Mouse (Mus musculus): ENCODE measurements around the gene Htra3. TPM values are rescaled to one million over a fixed set of nuclear protein-coding genes. Genes with fewer than 3 reads are reported as not detected.

Htra3 gene
- polyA plus RNA-seq, 1 experiment from 2014 or later, result 1.2 TPM

DNA sequence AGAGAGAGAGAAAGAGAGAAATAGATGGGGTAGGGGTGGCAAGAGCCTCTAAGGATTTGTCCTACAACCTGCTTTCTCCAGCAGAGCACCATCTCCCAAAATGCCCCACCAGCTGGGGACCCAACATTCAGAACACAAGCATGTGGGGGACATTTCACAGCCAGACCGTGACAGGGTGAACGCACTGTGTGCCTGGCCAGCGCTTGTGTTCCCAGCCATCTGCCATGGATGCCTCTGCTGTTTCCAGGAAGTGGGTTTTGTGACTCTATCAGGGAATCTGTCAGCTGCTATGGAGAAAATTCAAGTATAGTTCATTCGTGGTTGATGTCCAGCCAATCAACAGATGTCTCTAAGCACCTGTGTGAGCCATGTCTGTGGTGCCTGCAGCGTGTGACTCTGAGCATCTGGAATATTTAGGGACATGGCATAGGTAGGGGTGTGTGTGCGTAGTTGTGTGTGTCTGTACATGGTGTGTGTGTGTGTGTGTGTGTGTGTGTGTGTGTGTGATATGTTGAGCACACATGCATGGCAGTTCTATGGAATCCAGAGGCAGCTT, 33.6 kb downstream of the Htra3 start:
- H3K4me2 ChIP-seq, result no peak overlapping the region
- no peak overlapping the region for H3K9ac ChIP-seq
- no peak for ATAC-seq
- H3K27me3 ChIP-seq (replicated peaks), result no peaks in the 10 kb centered on the region
- no peak overlapping the region for H3K27ac ChIP-seq
- no peaks in the 10 kb centered on the region for H3K9me3 ChIP-seq (replicated peaks)
- H3K36me3 ChIP-seq, result no peaks in the 10 kb centered on the region
- WGBS (ENCODE audit: insufficient replicate concordance), result 65% methylated on average over 6 of the region's 6 CpGs
- H3K4me3 ChIP-seq, result no peak overlapping the region
- 0 out of 2 replicates have a peak, but pooled peaks cover 5% of the 10 kb centered on the region for H3K4me1 ChIP-seq

DNA sequence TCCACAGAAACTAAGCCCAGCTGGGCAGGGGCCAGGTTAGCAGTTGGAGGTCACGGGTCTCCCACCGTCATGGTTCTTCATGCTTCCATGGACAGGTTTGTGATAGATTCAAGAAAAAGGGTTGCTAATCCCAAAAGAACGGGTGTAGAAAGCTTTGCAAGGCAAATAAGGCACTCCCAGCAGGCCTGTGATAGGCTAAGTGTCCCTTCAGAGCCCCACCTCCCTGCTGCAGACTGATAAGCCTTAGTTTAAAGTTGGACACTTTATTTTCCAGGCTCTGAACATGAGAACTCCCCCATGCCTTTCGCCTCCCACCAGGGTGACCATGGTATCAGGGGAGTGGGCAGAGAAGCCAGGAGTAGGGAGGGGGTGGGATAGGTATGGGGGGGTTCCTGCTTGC, 35.5 kb downstream of the Htra3 start:
- Histone ChIP-seq H3K36me3 (no peaks in the 10 kb centered on the region), H3K9me3 (replicated peaks) (no peaks in the 10 kb centered on the region), H3K4me1 (0 out of 2 replicates have a peak, but pooled peaks cover 5% of the 10 kb centered on the region), H3K4me3 (no peak overlapping the region), H3K27me3 (replicated peaks) (no peaks in the 10 kb centered on the region), H3K9ac (no peak overlapping the region), H3K4me2 (no peak overlapping the region), H3K27ac (no peak overlapping the region)
- no peak for ATAC-seq
- 37% methylated on average over 4 of the region's 4 CpGs for WGBS (ENCODE audit: insufficient replicate concordance)

DNA sequence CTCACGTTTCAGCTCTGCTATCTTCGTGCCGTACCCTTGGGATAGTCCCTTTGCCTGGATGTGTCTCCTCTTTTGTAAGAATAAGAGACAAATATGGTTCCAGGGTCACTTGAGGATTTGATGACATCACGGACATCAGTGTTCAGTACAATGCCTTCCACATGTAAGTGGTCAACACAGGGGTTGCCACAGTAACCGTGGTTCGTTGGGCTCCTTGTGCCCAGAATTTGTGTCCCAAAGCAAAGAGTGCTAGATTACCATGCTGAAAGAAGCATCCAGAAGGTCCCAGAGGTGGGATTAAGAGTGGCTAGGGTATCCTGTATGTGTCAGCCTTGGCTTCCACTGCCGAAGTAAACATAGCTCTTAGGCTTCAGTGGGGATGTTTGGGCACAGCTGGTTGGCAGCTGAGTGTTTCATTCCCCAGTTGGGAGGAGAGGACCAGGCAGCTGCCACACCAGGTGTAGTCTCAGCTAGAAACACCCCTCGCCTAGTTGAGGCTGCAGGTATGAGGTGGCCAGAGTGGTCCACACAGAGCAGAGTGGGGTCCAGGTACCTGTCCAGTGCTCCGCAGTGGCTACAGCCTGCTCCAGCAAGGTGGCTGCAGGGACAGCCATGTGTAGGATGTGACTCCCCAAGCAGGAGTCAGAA, 36.1 kb downstream of the Htra3 start:
- Histone ChIP-seq H3K27ac (no peak overlapping the region), H3K9ac (no peak overlapping the region), H3K4me2 (no peak overlapping the region), H3K4me3 (no peak overlapping the region), H3K27me3 (replicated peaks) (no peaks in the 10 kb centered on the region), H3K4me1 (0 out of 2 replicates have a peak, but pooled peaks cover 5% of the 10 kb centered on the region), H3K9me3 (replicated peaks) (no peaks in the 10 kb centered on the region), H3K36me3 (no peaks in the 10 kb centered on the region)
- WGBS (ENCODE audit: insufficient replicate concordance), result 72% methylated on average over 9 of the region's 9 CpGs
- ATAC-seq, result no peak

DNA sequence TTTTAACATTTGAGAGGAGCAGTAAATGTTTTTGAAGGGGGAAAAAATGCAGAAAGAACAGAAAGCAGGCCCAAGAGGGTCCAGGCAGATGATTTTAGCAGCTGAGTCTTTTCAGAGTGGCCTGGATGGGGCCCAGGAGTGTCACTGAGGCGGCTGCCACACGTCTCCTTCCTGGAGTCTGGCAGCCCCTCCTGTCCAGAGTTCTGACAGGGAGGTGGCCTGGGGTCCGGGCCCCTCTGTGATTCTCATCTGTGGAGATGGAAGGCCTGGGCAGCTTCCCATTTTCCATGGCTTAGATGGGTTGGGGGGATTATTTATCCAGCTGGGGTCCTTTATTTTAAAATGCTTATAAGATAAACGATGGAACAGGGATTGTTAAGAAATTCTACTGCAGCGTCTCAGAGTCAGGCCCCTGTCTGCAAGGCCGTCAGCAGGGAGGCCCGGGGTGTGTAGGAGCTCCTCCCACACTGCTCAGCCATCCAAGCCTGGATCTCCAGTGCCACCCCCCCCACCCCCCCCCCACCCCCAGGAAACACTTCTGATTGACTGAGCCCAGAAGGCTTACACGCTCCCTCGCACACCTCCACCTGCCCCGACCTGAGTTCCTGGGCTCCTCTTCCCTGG, 37.5 kb downstream of the Htra3 start:
- no peak overlapping the region for H3K4me2 ChIP-seq
- H3K27ac ChIP-seq, result no peak overlapping the region
- no peak overlapping the region for H3K9ac ChIP-seq
- H3K27me3 ChIP-seq (replicated peaks), result no peaks in the 10 kb centered on the region
- H3K4me3 ChIP-seq, result no peak overlapping the region
- 49% methylated on average over 10 of the region's 10 CpGs for WGBS (ENCODE audit: insufficient replicate concordance)
- no peak for ATAC-seq
- H3K4me1 ChIP-seq, result 0 out of 2 replicates have a peak, but pooled peaks cover 5% of the 10 kb centered on the region
- no peaks in the 10 kb centered on the region for H3K36me3 ChIP-seq
- H3K9me3 ChIP-seq (replicated peaks), result no peaks in the 10 kb centered on the region

DNA sequence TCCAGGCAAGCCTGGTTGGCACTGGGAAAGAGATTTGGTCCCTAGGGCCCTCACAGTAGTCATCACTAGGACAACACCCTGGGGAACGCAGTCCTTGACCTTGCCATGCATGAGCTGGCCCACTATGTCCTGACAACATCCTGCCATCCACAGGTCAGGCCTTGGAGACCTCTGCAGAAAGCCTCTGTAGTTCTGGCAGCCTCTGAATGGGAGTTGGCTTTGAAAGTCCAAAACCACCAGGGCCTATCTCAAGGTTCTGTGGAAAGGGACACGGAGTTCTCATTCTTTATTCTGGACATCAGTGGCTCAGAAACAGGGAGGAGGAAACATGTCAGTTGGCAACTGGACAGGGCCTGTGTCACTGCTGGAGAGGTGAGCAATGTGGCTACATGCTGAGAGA, 43.6 kb downstream of the Htra3 start:
- Histone ChIP-seq H3K36me3 (no peaks in the 10 kb centered on the region), H3K27ac (no peak overlapping the region), H3K4me3 (no peak overlapping the region), H3K9me3 (replicated peaks) (no peaks in the 10 kb centered on the region), H3K9ac (no peak overlapping the region), H3K27me3 (replicated peaks) (no peaks in the 10 kb centered on the region), H3K4me1 (no peaks in the 10 kb centered on the region), H3K4me2 (no peak overlapping the region)
- WGBS (ENCODE audit: insufficient replicate concordance), result 72% methylated on average over 2 of the region's 2 CpGs
- ATAC-seq, result no peak

DNA sequence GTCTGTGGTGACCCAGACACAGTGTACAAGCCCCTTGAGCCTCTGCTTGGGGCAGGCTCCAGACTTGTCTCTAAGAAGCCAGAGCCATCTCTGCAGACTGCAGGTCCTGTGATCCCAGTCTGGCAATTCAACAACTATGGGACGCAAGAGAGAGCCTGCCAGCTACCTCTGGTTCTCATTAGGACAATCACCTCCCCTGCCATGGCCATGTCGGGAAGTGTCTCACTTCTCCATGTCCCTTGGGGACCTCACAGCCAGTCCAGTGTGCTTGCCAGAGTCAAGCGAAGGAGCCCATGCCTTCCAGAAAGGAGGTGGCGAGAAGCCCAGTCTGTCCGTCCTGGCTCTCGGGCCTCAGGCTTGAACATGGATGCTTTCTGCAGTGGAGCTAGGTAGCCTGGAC, 46.7 kb downstream of the Htra3 start:
- H3K9ac ChIP-seq, result no peak overlapping the region
- H3K36me3 ChIP-seq, result no peaks in the 10 kb centered on the region
- WGBS (ENCODE audit: insufficient replicate concordance), result 68% methylated on average over 6 of the region's 6 CpGs
- H3K4me1 ChIP-seq, result no peaks in the 10 kb centered on the region
- no peak overlapping the region for H3K4me2 ChIP-seq
- no peaks in the 10 kb centered on the region for H3K27me3 ChIP-seq (replicated peaks)
- H3K27ac ChIP-seq, result no peak overlapping the region
- H3K4me3 ChIP-seq, result no peak overlapping the region
- no peak for ATAC-seq
- H3K9me3 ChIP-seq (replicated peaks), result no peaks in the 10 kb centered on the region

DNA sequence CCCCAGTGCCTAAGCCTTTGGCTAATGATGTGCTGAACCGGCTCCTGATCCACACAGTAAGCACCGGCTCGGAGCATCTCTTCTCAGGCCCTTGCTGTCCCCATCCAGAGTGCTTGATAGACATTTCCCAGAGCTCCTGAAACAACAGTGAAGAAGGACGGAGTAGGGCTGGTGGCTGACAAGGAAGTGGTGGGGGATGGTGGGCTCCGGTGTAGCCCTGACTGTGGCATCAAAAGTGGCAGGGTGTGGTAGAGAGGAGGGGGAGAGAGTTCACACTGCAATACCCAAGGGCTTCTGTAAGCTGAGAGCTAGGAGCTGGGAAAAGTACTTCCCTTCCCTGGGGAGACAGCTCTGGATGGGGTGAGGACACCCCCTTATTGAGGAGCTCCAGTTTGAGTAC, 47.8 kb downstream of the Htra3 start:
- no peak for ATAC-seq
- H3K4me3 ChIP-seq, result no peak overlapping the region
- H3K4me1 ChIP-seq, result no peaks in the 10 kb centered on the region
- no peak overlapping the region for H3K27ac ChIP-seq
- no peak overlapping the region for H3K4me2 ChIP-seq
- no peaks in the 10 kb centered on the region for H3K9me3 ChIP-seq (replicated peaks)
- H3K9ac ChIP-seq, result no peak overlapping the region
- WGBS (ENCODE audit: insufficient replicate concordance), result 55% methylated on average over 5 of the region's 5 CpGs
- no peaks in the 10 kb centered on the region for H3K36me3 ChIP-seq
- H3K27me3 ChIP-seq (replicated peaks), result no peaks in the 10 kb centered on the region

DNA sequence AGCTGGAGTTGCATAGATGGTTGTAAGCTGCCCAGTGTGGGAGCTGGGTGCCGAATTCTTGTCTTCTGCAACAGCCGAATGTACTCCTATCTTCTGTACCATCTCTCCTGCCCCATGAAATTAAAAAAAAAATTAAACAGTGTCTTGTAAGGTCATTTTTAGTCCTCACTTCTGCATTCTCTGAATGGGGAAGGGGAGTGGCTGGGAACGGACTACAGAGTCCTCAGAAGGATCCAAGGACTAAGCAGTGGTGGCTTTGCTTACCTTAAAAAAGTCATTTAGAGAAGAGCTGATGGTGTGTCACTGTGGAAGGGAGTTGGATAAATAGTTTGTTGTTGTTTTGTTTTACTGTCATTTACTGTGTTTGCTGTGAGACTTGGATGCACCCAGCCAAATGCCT, 48.4 kb downstream of the Htra3 start:
- H3K9ac ChIP-seq, result no peak overlapping the region
- H3K4me3 ChIP-seq, result no peak overlapping the region
- no peak overlapping the region for H3K4me2 ChIP-seq
- no peaks in the 10 kb centered on the region for H3K9me3 ChIP-seq (replicated peaks)
- no peaks in the 10 kb centered on the region for H3K27me3 ChIP-seq (replicated peaks)
- H3K4me1 ChIP-seq, result no peaks in the 10 kb centered on the region
- no peaks in the 10 kb centered on the region for H3K36me3 ChIP-seq
- 41% methylated on average over 3 of the region's 3 CpGs for WGBS (ENCODE audit: insufficient replicate concordance)
- no peak overlapping the region for H3K27ac ChIP-seq
- ATAC-seq, result no peak

DNA sequence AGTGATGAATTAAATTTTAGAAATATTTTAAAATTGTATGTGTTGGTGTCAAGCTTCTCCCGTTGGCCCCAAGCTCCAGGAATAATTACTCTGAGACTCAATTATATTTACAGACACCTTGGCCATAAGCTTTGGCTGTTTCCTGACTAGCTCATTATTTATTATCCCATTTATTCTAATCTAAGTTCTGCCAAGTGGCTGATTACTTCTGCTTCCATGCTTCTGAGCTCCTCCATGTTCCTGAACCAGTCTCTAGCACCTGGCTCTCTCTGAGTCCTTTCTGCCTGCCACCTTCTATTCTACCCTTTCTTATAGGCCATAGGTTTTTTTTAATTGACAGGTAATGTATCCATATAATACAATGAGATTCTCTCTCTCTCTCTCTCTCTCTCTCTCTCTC, 48.9 kb downstream of the Htra3 start:
- no peaks in the 10 kb centered on the region for H3K27me3 ChIP-seq (replicated peaks)
- H3K4me3 ChIP-seq, result no peak overlapping the region
- 64% methylated on average over 1 of the region's 1 CpGs for WGBS (ENCODE audit: insufficient replicate concordance)
- H3K9ac ChIP-seq, result no peak overlapping the region
- H3K4me1 ChIP-seq, result no peaks in the 10 kb centered on the region
- H3K9me3 ChIP-seq (replicated peaks), result no peaks in the 10 kb centered on the region
- H3K4me2 ChIP-seq, result no peak overlapping the region
- H3K27ac ChIP-seq, result no peak overlapping the region
- no peak for ATAC-seq
- H3K36me3 ChIP-seq, result no peaks in the 10 kb centered on the region

DNA sequence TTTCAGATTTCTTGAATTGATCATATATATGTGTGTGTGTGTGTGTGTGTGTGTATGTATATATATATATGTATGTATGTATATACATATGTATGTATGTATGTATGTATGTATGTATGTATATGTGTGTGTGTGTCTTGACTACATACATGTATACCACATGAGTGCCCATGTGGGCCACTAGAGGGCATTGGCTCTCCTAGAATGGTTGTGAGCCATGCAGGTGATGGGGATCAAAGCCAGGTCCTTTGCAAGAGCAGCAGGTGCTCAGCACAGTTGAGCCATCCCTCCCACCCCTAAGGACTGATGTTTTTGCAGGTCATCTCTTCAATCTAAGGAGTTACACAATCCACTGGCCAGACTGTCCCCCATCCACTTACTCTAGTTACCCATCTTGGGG, 50.2 kb downstream of the Htra3 start:
- Histone ChIP-seq H3K9me3 (replicated peaks) (no peaks in the 10 kb centered on the region), H3K27me3 (replicated peaks) (no peaks in the 10 kb centered on the region), H3K4me2 (no peak overlapping the region), H3K9ac (no peak overlapping the region), H3K4me3 (no peak overlapping the region), H3K36me3 (no peaks in the 10 kb centered on the region), H3K27ac (no peak overlapping the region), H3K4me1 (no peaks in the 10 kb centered on the region)
- no peak for ATAC-seq

DNA sequence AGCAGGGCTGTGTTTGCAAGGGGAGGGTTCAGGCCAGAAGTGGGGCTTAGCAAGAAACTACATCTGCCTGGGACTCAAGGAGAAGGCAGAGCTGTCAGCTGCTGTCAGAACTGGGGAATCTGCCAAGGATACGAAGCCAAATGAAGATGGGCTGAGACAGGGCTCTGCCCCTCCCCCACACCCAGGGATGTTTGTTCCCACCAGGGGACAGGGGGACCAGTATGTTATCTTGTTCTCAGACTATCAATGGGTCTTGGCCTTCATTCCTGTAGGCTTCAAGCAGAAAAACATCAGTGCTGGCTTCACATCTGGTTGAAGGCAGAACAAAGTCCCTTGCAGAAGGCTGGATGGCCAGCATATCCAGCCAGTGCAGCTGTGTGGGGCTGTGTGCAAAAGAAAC, 50.9 kb downstream of the Htra3 start:
- WGBS (ENCODE audit: insufficient replicate concordance), result 50% methylated on average over 1 of the region's 1 CpGs
- Histone ChIP-seq H3K27ac (no peak overlapping the region), H3K4me1 (no peaks in the 10 kb centered on the region), H3K9me3 (replicated peaks) (no peaks in the 10 kb centered on the region), H3K4me2 (no peak overlapping the region), H3K4me3 (no peak overlapping the region), H3K36me3 (no peaks in the 10 kb centered on the region), H3K9ac (no peak overlapping the region), H3K27me3 (replicated peaks) (no peaks in the 10 kb centered on the region)
- ATAC-seq, result no peak

DNA sequence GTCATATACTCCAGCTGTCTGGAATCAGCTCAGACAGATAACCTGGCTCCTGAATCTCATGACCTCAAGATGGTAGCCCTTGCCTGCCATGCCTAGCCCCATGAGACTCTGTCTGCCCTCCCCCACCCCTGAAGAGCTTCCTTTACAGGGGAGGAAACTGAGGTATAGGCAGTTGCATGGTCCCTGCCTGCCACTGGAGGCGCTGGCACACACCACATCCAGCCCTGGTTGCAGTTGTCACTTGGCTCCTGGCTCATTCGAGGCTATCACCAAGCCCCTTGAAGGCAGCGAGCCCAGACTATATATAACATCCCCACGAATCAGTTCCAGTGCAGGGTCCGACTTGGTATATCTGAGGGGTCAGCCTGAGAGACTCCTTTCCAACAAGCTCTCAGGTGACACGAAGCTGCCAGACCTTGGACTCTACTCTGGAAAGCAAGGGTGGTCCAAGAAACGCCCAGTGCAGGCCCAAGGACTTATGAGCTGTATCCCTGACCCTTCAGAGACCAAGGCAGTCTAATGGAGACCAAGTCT, 52.2 kb downstream of the Htra3 start:
- Histone ChIP-seq H3K9ac (no peak overlapping the region), H3K4me3 (no peak overlapping the region), H3K27ac (no peak overlapping the region), H3K27me3 (replicated peaks) (no peaks in the 10 kb centered on the region), H3K4me2 (no peak overlapping the region), H3K9me3 (replicated peaks) (no peaks in the 10 kb centered on the region), H3K36me3 (no peaks in the 10 kb centered on the region), H3K4me1 (no peaks in the 10 kb centered on the region)
- ATAC-seq, result no peak
- 37% methylated on average over 7 of the region's 7 CpGs for WGBS (ENCODE audit: insufficient replicate concordance)

Measured in liver, embryonic 12.5 days (tissue).